Mouse (Mus musculus) embryonic facial prominence, embryonic 14.5 days (tissue): ENCODE results near the gene Syne1. TPM values are rescaled to one million over a fixed set of nuclear protein-coding genes. Genes with fewer than 3 reads are reported as not detected.

Source experiments
- ATAC-seq: fragments of 200-750 bp; cut with Nextera tagmentation; 2 replicates; pipeline ENCODE4 v1.8.0; 2017; ENCODE audit warnings: low read depth, moderate number of reproducible peaks, moderate TSS enrichment
- DNase-seq: peaks from one replicate; pipeline ENCODE4 v3.0.0-alpha.2; 2015; ENCODE audit warnings: low spot score
- H3K27ac ChIP-seq: fragments of 300-500 bp; sonication (generic); replicated peaks from 2 replicates; pipeline ENCODE4 v1.5.1; 2014; ENCODE audit warnings: low read depth, mild to moderate bottlenecking, low read length, moderate library complexity
- H3K27me3 ChIP-seq: fragments of 300-500 bp; sonication (generic); replicated peaks from 2 replicates; pipeline ENCODE4 v1.6.1; 2014; ENCODE audit warnings: low read length; ENCODE audit not compliant: control insufficient read depth, insufficient read depth
- H3K36me3 ChIP-seq: fragments of 300-500 bp; sonication (generic); 2 replicates; pipeline ENCODE4 v1.6.1; 2014; ENCODE audit warnings: low read length, mixed read lengths; ENCODE audit not compliant: control insufficient read depth, insufficient read depth
- H3K4me1 ChIP-seq: fragments of 300-500 bp; sonication (generic); 2 replicates; pipeline ENCODE4 v1.6.1; 2014; ENCODE audit warnings: antibody characterized with exemption, low read length; ENCODE audit not compliant: control insufficient read depth, insufficient read depth
- H3K4me2 ChIP-seq: fragments of 300-500 bp; sonication (generic); 2 replicates; pipeline ENCODE4 v1.6.1; 2014; ENCODE audit warnings: low read depth, mild to moderate bottlenecking, low read length, moderate library complexity, mixed read lengths
- H3K4me3 ChIP-seq: fragments of 300-500 bp; sonication (generic); 2 replicates; pipeline ENCODE4 v1.5.1; 2014; ENCODE audit warnings: low read depth, mild to moderate bottlenecking, low read length
- H3K9ac ChIP-seq: fragments of 300-500 bp; sonication (generic); 2 replicates; pipeline ENCODE4 v1.6.1; 2014; ENCODE audit warnings: low read depth, mild to moderate bottlenecking, low read length, moderate library complexity, mixed read lengths
- H3K9me3 ChIP-seq: fragments of 300-500 bp; sonication (generic); 2 replicates; pipeline ENCODE4 v1.6.1; 2016; ENCODE audit warnings: low read length; ENCODE audit not compliant: control insufficient read depth
- WGBS: fragments of 180-500 bp; shearing (Covaris S2); extraction: QIAGEN DNeasy Blood & Tissue Kit; methylation state at CpG from one replicate; pipeline ENCODE4 v1.1.7; 2014; 5-methylcytosine and 5-hydroxymethylcytosine counted together
- polyA plus RNA-seq: library from polyadenylated mRNA; unstranded; fragments of >200 nt; fragmentation: Nextera tagmentation; extraction: Ambion mirVana; gene quantifications from 2 replicates; pipeline ENCODE4 v1.2.1, GENCODE M21; 2014

Syne1 gene
- polyA plus RNA-seq, 1 experiment from 2014 or later = 14.4 TPM

DNA sequence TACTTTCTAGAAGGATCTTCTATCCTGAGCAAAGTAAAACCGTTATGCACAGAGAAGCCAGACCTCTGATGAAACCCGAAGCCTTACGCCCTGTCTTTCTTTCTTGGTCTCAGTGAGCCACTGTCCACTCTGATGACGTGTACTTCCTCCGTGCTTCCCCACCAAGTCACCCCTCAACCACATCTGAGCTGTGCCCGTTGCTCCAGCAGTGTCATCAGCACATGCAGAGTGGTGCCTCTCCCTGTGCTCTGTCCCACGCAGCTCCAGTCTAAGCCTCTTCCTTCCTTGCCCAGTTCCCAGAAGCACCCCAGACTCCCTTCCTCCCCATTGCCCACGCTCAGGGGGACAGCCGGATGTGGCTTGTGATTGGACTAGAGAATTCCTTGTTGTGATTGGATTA is 224.6 kb downstream of the Syne1 start:
- Histone ChIP-seq H3K4me1 (no peaks in the 10 kb centered on the region), H3K27ac (no peak overlapping the region), H3K27me3 (no peaks in the 10 kb centered on the region), H3K4me2 (no peak overlapping the region), H3K9me3 (no peaks in the 10 kb centered on the region), H3K36me3 (no peaks in the 10 kb centered on the region), H3K4me3 (no peak overlapping the region), H3K9ac (no peak overlapping the region)
- DNase-seq (no peak), ATAC-seq (no peak)
- WGBS = 75% methylated on average over 9 of the region's 9 CpGs

DNA sequence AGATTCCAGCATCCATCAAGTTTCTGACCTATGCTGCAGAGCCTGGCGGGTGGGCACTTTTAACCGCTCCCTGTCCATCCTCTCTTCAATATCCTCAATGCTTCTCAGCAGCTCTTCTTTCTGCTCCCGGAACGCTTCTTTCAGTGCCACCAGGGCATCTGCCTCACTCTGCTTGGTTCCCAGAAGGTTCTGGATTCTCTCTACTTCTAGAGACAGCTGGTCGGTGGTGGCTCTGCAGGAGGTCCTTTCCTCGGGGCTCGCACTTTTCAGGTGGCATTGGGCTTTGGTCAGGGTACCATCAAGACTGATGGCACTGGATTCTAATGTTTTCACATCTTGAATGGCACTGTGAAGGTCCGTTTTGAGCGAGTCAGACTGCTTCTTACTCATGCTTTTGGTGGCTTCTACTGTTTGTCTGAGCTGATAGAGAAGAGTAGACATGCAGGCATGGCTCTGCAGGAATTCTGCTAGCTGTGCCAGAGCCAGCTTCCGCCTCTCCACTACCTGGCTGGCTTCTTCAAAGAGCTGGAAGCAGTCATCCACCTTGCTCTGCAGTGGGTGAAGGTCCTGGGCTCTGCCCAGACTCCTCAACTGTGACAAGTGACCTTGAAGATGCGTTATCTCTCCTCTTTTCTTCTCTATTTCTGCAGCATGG is 227.4 kb downstream of the Syne1 start:
- Histone ChIP-seq H3K9me3 (no peaks in the 10 kb centered on the region), H3K4me1 (no peaks in the 10 kb centered on the region), H3K9ac (no peak overlapping the region), H3K4me3 (no peak overlapping the region), H3K36me3 (no peaks in the 10 kb centered on the region), H3K4me2 (no peak overlapping the region), H3K27ac (no peak overlapping the region), H3K27me3 (no peaks in the 10 kb centered on the region)
- ATAC-seq (no peak), DNase-seq (no peak)
- WGBS = 86% methylated on average over 11 of the region's 11 CpGs

DNA sequence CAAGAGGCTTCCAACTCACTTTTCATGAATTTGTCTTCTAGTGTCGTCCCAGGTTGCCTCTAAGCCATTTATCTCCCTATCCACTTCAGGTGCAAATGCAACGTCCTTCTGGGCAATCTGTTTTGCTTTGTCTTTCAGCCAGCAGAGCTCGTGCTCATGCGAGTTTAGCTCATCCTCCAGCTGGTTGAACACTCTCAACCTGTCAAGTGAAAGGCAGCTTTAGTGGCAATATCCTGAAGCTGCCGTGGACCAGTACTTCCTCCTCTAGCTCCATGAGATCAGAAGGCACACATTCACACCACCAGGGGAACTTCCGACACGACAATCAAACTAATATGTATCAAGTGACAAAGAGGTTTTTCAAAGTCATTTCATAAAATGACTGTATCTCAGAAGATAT is 228.7 kb downstream of the Syne1 start:
- no peaks in the 10 kb centered on the region for H3K36me3 ChIP-seq
- ATAC-seq = no peak
- no peaks in the 10 kb centered on the region for H3K27me3 ChIP-seq
- no peak overlapping the region for H3K27ac ChIP-seq
- WGBS = 46% methylated on average over 7 of the region's 7 CpGs
- no peaks in the 10 kb centered on the region for H3K4me1 ChIP-seq
- no peak for DNase-seq
- no peak overlapping the region for H3K9ac ChIP-seq
- no peaks in the 10 kb centered on the region for H3K9me3 ChIP-seq
- no peak overlapping the region for H3K4me2 ChIP-seq
- no peak overlapping the region for H3K4me3 ChIP-seq

- no peak overlapping the region for H3K9ac ChIP-seq
- no peaks in the 10 kb centered on the region for H3K4me1 ChIP-seq
- H3K9me3 ChIP-seq = no peaks in the 10 kb centered on the region
- H3K4me3 ChIP-seq = no peak overlapping the region
- DNase-seq (peak; percentile 50), ATAC-seq (no peak)
- no peaks in the 10 kb centered on the region for H3K36me3 ChIP-seq
- H3K4me2 ChIP-seq = no peak overlapping the region
- no peaks in the 10 kb centered on the region for H3K27me3 ChIP-seq
- H3K27ac ChIP-seq = no peak overlapping the region
- WGBS = 24% methylated on average over 6 of the region's 6 CpGs
Observed at GRCm38 (mm10) chr10:5317602-5318001, 233.7 kb downstream of the Syne1 start.

GRCm38 (mm10) chr10:5312437-5312836 is 238.8 kb downstream of the Syne1 start:
- H3K36me3 ChIP-seq = no peaks in the 10 kb centered on the region
- DNase-seq (no peak), ATAC-seq (no peak)
- H3K9me3 ChIP-seq = no peaks in the 10 kb centered on the region
- no peaks in the 10 kb centered on the region for H3K27me3 ChIP-seq
- no peak overlapping the region for H3K4me2 ChIP-seq
- H3K27ac ChIP-seq = peak overlapping the region; percentile 36; the same call in 1 of the 2 replicates
- H3K4me3 ChIP-seq = no peak overlapping the region
- WGBS = 74% methylated on average over 4 of the region's 4 CpGs
- peaks cover 22% of the 10 kb centered on the region for H3K4me1 ChIP-seq
- H3K9ac ChIP-seq = no peak overlapping the region

- Histone ChIP-seq H3K9me3 (no peaks in the 10 kb centered on the region), H3K36me3 (no peaks in the 10 kb centered on the region), H3K4me1 (peaks cover 22% of the 10 kb centered on the region), H3K27ac (peak overlapping the region; percentile 86), H3K9ac (no peak overlapping the region), H3K27me3 (no peaks in the 10 kb centered on the region), H3K4me2 (peak overlapping the region; percentile 43), H3K4me3 (no peak overlapping the region)
- ATAC-seq (peak; percentile 91), DNase-seq (peak; percentile 89)
- WGBS = 10% methylated on average over 4 of the region's 4 CpGs
Observed at GRCm38 (mm10) chr10:5309961-5310713, 241.1 kb downstream of the Syne1 start.

GRCm38 (mm10) chr10:5309398-5309797 is 241.9 kb downstream of the Syne1 start:
- WGBS = 22% methylated on average over 10 of the region's 10 CpGs
- Histone ChIP-seq H3K27ac (peak overlapping the region; percentile 86), H3K9me3 (no peaks in the 10 kb centered on the region), H3K4me3 (peak overlapping the region; percentile 11), H3K4me1 (peaks cover 22% of the 10 kb centered on the region), H3K9ac (peak overlapping the region; percentile 19; the same call in 1 of the 2 replicates), H3K27me3 (no peaks in the 10 kb centered on the region), H3K4me2 (peak overlapping the region; percentile 43), H3K36me3 (no peaks in the 10 kb centered on the region)
- peak; percentile 39 for DNase-seq
- ATAC-seq = no peak

GRCm38 (mm10) chr10:5305555-5305954 is 245.7 kb downstream of the Syne1 start:
- peak; percentile 70 for DNase-seq

More at GRCm38 (mm10) chr10:5305555-5305954, 245.7 kb downstream of the Syne1 start:
- H3K9me3 ChIP-seq = no peaks in the 10 kb centered on the region
- H3K4me1 ChIP-seq = peaks cover 13% of the 10 kb centered on the region
- H3K27me3 ChIP-seq = no peaks in the 10 kb centered on the region
- H3K36me3 ChIP-seq = no peaks in the 10 kb centered on the region
- H3K4me3 ChIP-seq = no peak overlapping the region
- peak; percentile 32; the same call in 1 of the 2 replicates for ATAC-seq
- 31% methylated on average over 6 of the region's 6 CpGs for WGBS
- 0 out of 2 replicates have a peak overlapping the region, but pooled peaks have one; percentile 16 for H3K27ac ChIP-seq
- no peak overlapping the region for H3K9ac ChIP-seq
- no peak overlapping the region for H3K4me2 ChIP-seq
